Mouse (Mus musculus) mouse trophoblast stem cell (cell line): ENCODE data around the gene Snap47.

Experiments
- in situ Hi-C, 2 experiments: fragments of 300-500 bp; cut with MseI, MboI; formaldehyde crosslinking; loops; 2 replicates in 1 of 2; 3 replicates in 1 of 2; pipeline ENCODE4 v1.15.1; 2025

Gene Snap47

GRCm38 (mm10) chr11:59451086-59451485 lies at the start of gene Snap47:
TSS of gene Snap47 (minus strand) at chr11:59451186.
- in situ Hi-C loops: no loop called here

GRCm38 (mm10) chr11:59497747-59498146 lies 46.8 kb upstream of the Snap47 start:
- in situ Hi-C loops: no loop called here

- in situ Hi-C loops: no loop called here
These were observed 45.8 kb upstream of the Snap47 start for GRCm38 (mm10) chr11:59496672-59497310.

GRCm38 (mm10) chr11:59486222-59486621 lies 35.2 kb upstream of the Snap47 start:
- in situ Hi-C loops: loop anchor here in 1 of 2 experiments (10.0 kb wide), 1 partner anchor 251 kb away; no protein-coding TSS in a partner anchor

- in situ Hi-C loops: loop anchor here in 1 of 2 experiments (10.0 kb wide), 1 partner anchor 251 kb away; no protein-coding TSS in a partner anchor
These were observed 34.7 kb upstream of the Snap47 start for GRCm38 (mm10) chr11:59485641-59486040.

GRCm38 (mm10) chr11:59483212-59483611 lies 32.2 kb upstream of the Snap47 start:
- in situ Hi-C loops: loop anchor here in 1 of 2 experiments (10.0 kb wide), 1 partner anchor 248 kb away; no protein-coding TSS in a partner anchor

GRCm38 (mm10) chr11:59477240-59477639 lies 26.3 kb upstream of the Snap47 start:
- in situ Hi-C loops: loop anchor here (5.0 kb wide), 1 partner anchor 175 kb away; no protein-coding TSS in a partner anchor

GRCm38 (mm10) chr11:59472326-59472677 lies 21.3 kb upstream of the Snap47 start, which contains the start of gene Zfp867:
TSS of gene Zfp867 (minus strand) at chr11:59472474.
- in situ Hi-C loops: no loop called here

GRCm38 (mm10) chr11:59471413-59472325 lies 20.7 kb upstream of the Snap47 start:
- in situ Hi-C loops: no loop called here

GRCm38 (mm10) chr11:59460459-59460858 lies 9.5 kb upstream of the Snap47 start:
- in situ Hi-C loops: no loop called here

GRCm38 (mm10) chr11:59458973-59459372 lies 8.0 kb upstream of the Snap47 start:
- in situ Hi-C loops: no loop called here

GRCm38 (mm10) chr11:59456891-59457290 lies 5.9 kb upstream of the Snap47 start:
- in situ Hi-C loops: no loop called here

GRCm38 (mm10) chr11:59456346-59456745 lies 5.4 kb upstream of the Snap47 start:
- in situ Hi-C loops: no loop called here

GRCm38 (mm10) chr11:59450230-59450771 lies 685 bp downstream of the Snap47 start:
- in situ Hi-C loops: no loop called here

- in situ Hi-C loops: no loop called here
These were observed 1.2 kb downstream of the Snap47 start, which contains the start of gene Jmjd4 for GRCm38 (mm10) chr11:59449741-59450229. TSS of gene Jmjd4 (plus strand) at chr11:59450045.

GRCm38 (mm10) chr11:59443102-59443501 lies 7.9 kb downstream of the Snap47 start:
- in situ Hi-C loops: no loop called here

- in situ Hi-C loops: no loop called here
These were observed 13.0 kb downstream of the Snap47 start for GRCm38 (mm10) chr11:59437954-59438353.

GRCm38 (mm10) chr11:59432261-59432660 lies 18.7 kb downstream of the Snap47 start:
- in situ Hi-C loops: no loop called here

GRCm38 (mm10) chr11:59429959-59430358 lies 21.0 kb downstream of the Snap47 start:
- in situ Hi-C loops: no loop called here

GRCm38 (mm10) chr11:59428057-59428660 lies 22.8 kb downstream of the Snap47 start:
- in situ Hi-C loops: no loop called here

GRCm38 (mm10) chr11:59425671-59426101 lies 25.3 kb downstream of the Snap47 start:
- in situ Hi-C loops: no loop called here
